In genomic region chr2:51182990-51183389, GRCm38 (mm10) we compare ENCODE assay signal across 19 mouse cellular contexts.
"Had no signal": no experiment of that assay in that cellular context is flagged by ENCODE, and none has a peak within 500 bp of the region (broad histone marks: within the 10 kb centered on the region; RNA-seq: fewer than 3 reads in every experiment).

No protein-coding gene starts in this region.

- H3K9me3 ChIP-seq: liver, embryonic 13.5 days; liver, embryonic 15.5 days; lung, embryonic 15.5 days; megakaryocyte, embryonic 14.5 days; midbrain, embryonic 13.5 days; midbrain, embryonic 15.5 days had no signal

- H3K4me2 ChIP-seq: liver, embryonic 13.5 days; liver, embryonic 15.5 days; lung, embryonic 15.5 days; midbrain, embryonic 11.5 days; midbrain, embryonic 13.5 days; midbrain, embryonic 15.5 days had no signal

- DNase-seq: liver, embryonic 13.5 days; liver, postnatal 0 days; lung, adult 2 months; lung, postnatal 14 days; lung, postnatal 36 days; right cerebral cortex, postnatal 14 days; spleen, adult 18-20 months; thymus, adult 18-20 months; thymus, postnatal 14 days; thymus, postnatal 36 days had no signal

- H3K4me1 ChIP-seq: liver, embryonic 13.5 days; liver, embryonic 15.5 days; lung, embryonic 15.5 days; megakaryocyte, embryonic 14.5 days; midbrain, embryonic 13.5 days; midbrain, embryonic 15.5 days had no signal

- ATAC-seq: liver, postnatal 0 days; lung, postnatal 0 days; midbrain, embryonic 13.5 days; midbrain, embryonic 15.5 days had no signal

- H3K9ac ChIP-seq: liver, embryonic 13.5 days; liver, embryonic 15.5 days; liver, postnatal 0 days; lung, embryonic 15.5 days; midbrain, embryonic 13.5 days; midbrain, embryonic 15.5 days had no signal

- H3K27ac ChIP-seq: liver, embryonic 13.5 days; liver, embryonic 15.5 days; lung, embryonic 15.5 days; macrophage; midbrain, embryonic 13.5 days; midbrain, embryonic 15.5 days had no signal

- H3K4me3 ChIP-seq: liver, embryonic 13.5 days; liver, embryonic 15.5 days; lung, embryonic 15.5 days; megakaryocyte, embryonic 14.5 days; midbrain, embryonic 13.5 days; midbrain, embryonic 15.5 days; myocyte had no signal

- H3K36me3 ChIP-seq: liver, embryonic 13.5 days; liver, embryonic 15.5 days; lung, embryonic 15.5 days; midbrain, embryonic 13.5 days; midbrain, embryonic 15.5 days had no signal

- H3K27me3 ChIP-seq: liver, embryonic 13.5 days; liver, embryonic 15.5 days; lung, embryonic 15.5 days; megakaryocyte, embryonic 14.5 days; midbrain, embryonic 13.5 days; midbrain, embryonic 15.5 days had no signal
